Mouse (Mus musculus): ENCODE results near the gene Btg1. TPM values are rescaled to one million over a fixed set of nuclear protein-coding genes. Genes with fewer than 3 reads are reported as not detected.

Gene Btg1
- polyA plus RNA-seq, 1 experiment from 2014 or later: 36.6 TPM

DNA sequence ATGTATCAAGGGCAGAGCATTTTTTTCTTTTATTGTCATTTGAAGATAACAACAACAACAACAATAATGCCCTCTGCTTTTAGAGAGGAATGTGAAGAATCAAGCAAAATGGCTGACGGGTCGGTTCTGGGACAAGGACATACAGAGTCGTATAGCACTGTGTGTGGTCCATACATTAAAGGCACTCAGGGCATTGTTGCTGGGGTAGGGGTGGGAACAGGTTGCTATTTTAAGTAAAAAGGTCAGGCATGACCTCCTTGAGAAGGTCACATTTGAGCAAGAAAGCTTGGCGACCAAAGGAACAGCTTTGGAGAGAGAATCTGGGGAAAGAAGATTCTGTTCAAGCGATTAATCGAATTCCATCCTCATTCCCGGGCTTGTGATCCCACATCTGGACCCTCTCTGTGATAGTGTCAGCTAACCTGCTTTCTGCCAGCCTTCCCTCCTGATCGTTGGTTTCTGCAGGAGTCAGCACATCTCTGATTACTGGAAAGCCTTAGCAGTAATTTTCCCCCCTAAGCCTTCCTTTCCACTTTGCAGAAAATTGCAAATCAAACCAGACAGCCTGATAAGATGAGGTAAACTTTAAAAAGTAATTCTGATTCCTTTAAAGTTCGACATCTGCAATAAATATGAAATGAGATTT lies 14.4 kb downstream of the Btg1 start:
- no peak overlapping the region for H3K4me3 ChIP-seq (ENCODE audit: low read depth, low read length)
- no peaks in the 10 kb centered on the region for H3K27me3 ChIP-seq (ENCODE audit: control insufficient read depth, insufficient read depth, low read length)
- H3K4me2 ChIP-seq: no peak overlapping the region
- WGBS (ENCODE audit: insufficient replicate concordance): 56% methylated on average over 9 of the region's 9 CpGs
- peaks cover 10% of the 10 kb centered on the region for H3K4me1 ChIP-seq (ENCODE audit: control insufficient read depth, insufficient read depth, low read length)
- no peaks in the 10 kb centered on the region for H3K36me3 ChIP-seq (ENCODE audit: control insufficient read depth, insufficient read depth, low read length)
- H3K9me3 ChIP-seq (replicated peaks; ENCODE audit: control insufficient read depth, low read length): no peaks in the 10 kb centered on the region
- no peak overlapping the region for H3K9ac ChIP-seq (ENCODE audit: low read depth, low read length)
- no peak overlapping the region for H3K27ac ChIP-seq (ENCODE audit: low read depth, low read length)
- ATAC-seq (replicated peaks; ENCODE audit: insufficient number of reproducible peaks, low FRiP score, low TSS enrichment): no peak

DNA sequence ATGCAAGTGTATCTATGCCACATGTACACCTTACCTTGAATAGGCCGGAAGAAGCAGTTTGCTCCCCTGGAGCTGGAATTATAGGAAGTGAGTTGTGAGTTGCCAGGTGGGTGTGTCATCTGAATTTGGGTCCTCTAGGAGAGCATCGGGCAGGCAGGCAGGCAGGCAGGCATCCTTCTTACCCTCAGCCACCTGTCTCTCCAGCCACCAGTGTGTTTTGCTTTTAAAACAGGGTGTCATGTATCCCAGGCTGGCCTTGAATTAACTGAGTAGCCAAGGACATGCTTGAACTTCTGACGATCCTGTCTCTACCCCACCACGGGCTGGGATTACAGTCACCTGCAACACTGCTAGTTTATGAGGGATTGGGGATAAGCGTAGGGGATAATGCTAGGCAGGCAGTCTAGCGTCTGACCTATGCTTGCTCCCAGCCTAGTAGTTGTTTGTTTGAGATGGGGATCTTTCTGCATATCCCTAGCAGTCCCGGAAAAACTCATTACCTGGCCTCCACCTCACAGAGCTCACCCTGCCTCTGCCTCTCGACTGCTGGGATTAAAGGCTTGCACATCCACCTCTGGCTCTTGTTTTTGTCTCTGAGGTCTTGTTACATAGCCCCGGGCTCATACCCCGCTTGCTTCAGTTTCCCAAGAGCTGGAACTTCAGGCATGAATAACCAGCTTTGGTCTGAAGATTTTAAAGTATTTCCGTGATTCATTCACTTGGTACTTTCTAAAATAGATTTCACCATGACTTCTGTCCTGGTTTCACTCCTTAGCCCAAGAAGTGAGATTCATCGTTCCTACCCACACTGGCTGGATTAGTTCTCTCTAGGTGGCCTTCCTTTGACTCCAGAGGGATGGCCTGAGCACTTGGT lies 15.7 kb downstream of the Btg1 start:
- 71% methylated on average over 12 of the region's 12 CpGs for WGBS (ENCODE audit: insufficient replicate concordance)
- no peak overlapping the region for H3K27ac ChIP-seq (ENCODE audit: low read depth, low read length)

DNA sequence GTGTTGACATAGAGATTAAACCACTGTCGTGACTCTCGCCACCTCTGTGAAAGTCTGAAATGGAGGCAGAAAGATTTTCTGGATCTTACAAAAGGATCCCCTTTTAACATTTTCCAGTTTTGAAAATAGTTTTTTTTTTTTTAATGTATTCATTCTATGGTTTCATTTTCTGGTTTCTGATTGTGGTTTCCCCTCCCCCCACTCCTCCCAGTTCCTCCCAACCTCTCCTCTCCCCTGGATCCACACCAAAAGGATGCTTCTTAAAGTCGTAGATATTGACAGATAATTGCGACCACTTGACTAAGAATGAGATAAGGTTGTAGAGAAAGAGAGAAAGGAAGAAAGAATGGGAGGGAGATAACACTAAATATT lies 16.3 kb downstream of the Btg1 start:
- H3K27me3 ChIP-seq (ENCODE audit: control insufficient read depth, insufficient read depth, low read length): no peaks in the 10 kb centered on the region
- no peaks in the 10 kb centered on the region for H3K36me3 ChIP-seq (ENCODE audit: control insufficient read depth, insufficient read depth, low read length)
- H3K9me3 ChIP-seq (replicated peaks; ENCODE audit: control insufficient read depth, low read length): no peaks in the 10 kb centered on the region
- H3K4me1 ChIP-seq (ENCODE audit: control insufficient read depth, insufficient read depth, low read length): peaks cover 8% of the 10 kb centered on the region
- H3K9ac ChIP-seq (ENCODE audit: low read depth, low read length): no peak overlapping the region
- H3K4me2 ChIP-seq: no peak overlapping the region
- H3K4me3 ChIP-seq (ENCODE audit: low read depth, low read length): no peak overlapping the region
- ATAC-seq (replicated peaks; ENCODE audit: insufficient number of reproducible peaks, low FRiP score, low TSS enrichment): no peak
- H3K27ac ChIP-seq (ENCODE audit: low read depth, low read length): no peak overlapping the region
- 39% methylated on average over 4 of the region's 4 CpGs for WGBS (ENCODE audit: insufficient replicate concordance)

More for the DNA sequence above, 15.7 kb downstream of the Btg1 start:
- ATAC-seq (replicated peaks; ENCODE audit: insufficient number of reproducible peaks, low FRiP score, low TSS enrichment): no peak
- Histone ChIP-seq H3K4me3 (ENCODE audit: low read depth, low read length) (no peak overlapping the region), H3K4me2 (no peak overlapping the region), H3K27me3 (ENCODE audit: control insufficient read depth, insufficient read depth, low read length) (no peaks in the 10 kb centered on the region), H3K36me3 (ENCODE audit: control insufficient read depth, insufficient read depth, low read length) (no peaks in the 10 kb centered on the region), H3K9ac (ENCODE audit: low read depth, low read length) (no peak overlapping the region), H3K9me3 (replicated peaks; ENCODE audit: control insufficient read depth, low read length) (no peaks in the 10 kb centered on the region), H3K4me1 (ENCODE audit: control insufficient read depth, insufficient read depth, low read length) (peaks cover 8% of the 10 kb centered on the region)

DNA sequence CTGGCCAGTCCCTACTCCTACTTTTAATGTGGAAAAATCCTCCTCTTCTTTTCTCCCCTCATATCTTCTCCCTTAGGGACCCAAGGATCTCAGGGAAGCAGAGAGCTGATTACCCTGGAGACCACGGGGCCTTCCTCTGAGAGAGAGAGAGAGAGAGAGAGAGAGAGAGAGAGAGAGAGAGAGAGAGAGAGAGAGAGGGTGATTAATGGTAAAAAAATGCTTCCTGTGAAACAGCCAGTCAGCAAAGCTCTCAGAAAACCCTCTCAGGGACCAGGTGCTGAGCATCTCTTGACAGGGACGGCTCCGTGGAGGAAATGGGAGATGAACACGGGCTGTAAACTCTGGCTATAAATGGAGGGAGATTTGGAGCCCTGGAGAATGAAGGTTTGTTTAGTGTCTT lies 18.7 kb downstream of the Btg1 start:
- WGBS (ENCODE audit: insufficient replicate concordance): 24% methylated on average over 4 of the region's 4 CpGs
- ATAC-seq (replicated peaks; ENCODE audit: insufficient number of reproducible peaks, low FRiP score, low TSS enrichment): no peak
- no peak overlapping the region for H3K4me2 ChIP-seq
- H3K4me1 ChIP-seq (ENCODE audit: control insufficient read depth, insufficient read depth, low read length): peaks cover 5% of the 10 kb centered on the region; the same call in 1 of the 2 replicates
- no peaks in the 10 kb centered on the region for H3K9me3 ChIP-seq (replicated peaks; ENCODE audit: control insufficient read depth, low read length)
- H3K27ac ChIP-seq (ENCODE audit: low read depth, low read length): 0 out of 2 replicates have a peak overlapping the region, but pooled peaks have one; percentile 32
- no peak overlapping the region for H3K4me3 ChIP-seq (ENCODE audit: low read depth, low read length)
- no peaks in the 10 kb centered on the region for H3K36me3 ChIP-seq (ENCODE audit: control insufficient read depth, insufficient read depth, low read length)
- H3K9ac ChIP-seq (ENCODE audit: low read depth, low read length): no peak overlapping the region
- H3K27me3 ChIP-seq (ENCODE audit: control insufficient read depth, insufficient read depth, low read length): no peaks in the 10 kb centered on the region

DNA sequence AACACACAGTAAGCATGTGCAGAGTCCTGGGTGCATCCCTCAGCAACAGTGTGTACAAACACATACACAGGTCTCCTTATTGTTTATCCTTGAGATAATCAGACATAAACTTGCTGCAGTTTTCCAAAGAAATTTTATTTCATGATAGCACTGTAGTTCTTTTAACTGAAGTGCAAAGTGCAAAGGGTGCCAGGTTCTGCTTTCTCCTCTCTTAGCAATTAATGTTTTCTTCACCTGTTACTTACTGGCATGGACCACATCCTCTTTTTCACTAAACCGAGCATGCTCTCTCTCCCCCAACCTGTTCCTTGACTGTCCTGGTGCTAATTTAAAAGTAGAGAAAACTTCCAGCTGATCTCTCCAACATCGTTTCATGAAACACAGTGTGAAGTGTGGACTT lies 21.7 kb downstream of the Btg1 start:
- Histone ChIP-seq H3K36me3 (ENCODE audit: control insufficient read depth, insufficient read depth, low read length) (no peaks in the 10 kb centered on the region), H3K4me1 (ENCODE audit: control insufficient read depth, insufficient read depth, low read length) (0 out of 2 replicates have a peak, but pooled peaks cover 2% of the 10 kb centered on the region), H3K4me3 (ENCODE audit: low read depth, low read length) (no peak overlapping the region), H3K4me2 (no peak overlapping the region), H3K9ac (ENCODE audit: low read depth, low read length) (no peak overlapping the region), H3K27me3 (ENCODE audit: control insufficient read depth, insufficient read depth, low read length) (no peaks in the 10 kb centered on the region), H3K27ac (ENCODE audit: low read depth, low read length) (no peak overlapping the region), H3K9me3 (replicated peaks; ENCODE audit: control insufficient read depth, low read length) (no peaks in the 10 kb centered on the region)
- WGBS (ENCODE audit: insufficient replicate concordance): 85% methylated on average over 2 of the region's 2 CpGs
- no peak for ATAC-seq (replicated peaks; ENCODE audit: insufficient number of reproducible peaks, low FRiP score, low TSS enrichment)

DNA sequence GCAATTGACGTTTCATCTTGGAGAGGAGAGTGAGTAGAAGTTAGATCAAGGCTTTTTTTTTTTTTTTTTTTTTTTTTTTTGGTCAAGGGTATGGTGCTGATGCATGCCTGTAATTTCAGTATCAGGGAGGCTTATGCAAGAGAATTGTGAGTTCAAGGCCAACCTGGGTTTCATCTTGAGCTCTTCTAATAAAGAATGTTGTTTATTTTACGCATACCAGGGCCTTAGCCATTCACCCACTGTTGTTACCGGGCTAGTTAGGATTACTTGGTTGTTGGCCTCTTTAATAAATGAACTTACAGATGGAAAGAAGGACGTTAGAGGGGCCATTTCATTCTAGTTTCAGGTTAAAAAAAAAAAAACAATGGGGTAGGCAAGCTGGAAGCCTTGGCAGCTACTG lies 25.2 kb downstream of the Btg1 start:
- Histone ChIP-seq H3K4me2 (no peak overlapping the region), H3K36me3 (ENCODE audit: control insufficient read depth, insufficient read depth, low read length) (no peaks in the 10 kb centered on the region), H3K4me3 (ENCODE audit: low read depth, low read length) (no peak overlapping the region), H3K27me3 (ENCODE audit: control insufficient read depth, insufficient read depth, low read length) (no peaks in the 10 kb centered on the region), H3K27ac (ENCODE audit: low read depth, low read length) (no peak overlapping the region), H3K9me3 (replicated peaks; ENCODE audit: control insufficient read depth, low read length) (no peaks in the 10 kb centered on the region), H3K4me1 (ENCODE audit: control insufficient read depth, insufficient read depth, low read length) (peaks cover 7% of the 10 kb centered on the region), H3K9ac (ENCODE audit: low read depth, low read length) (no peak overlapping the region)
- ATAC-seq (replicated peaks; ENCODE audit: insufficient number of reproducible peaks, low FRiP score, low TSS enrichment): no peak
- WGBS (ENCODE audit: insufficient replicate concordance): 79% methylated on average over 4 of the region's 4 CpGs

DNA sequence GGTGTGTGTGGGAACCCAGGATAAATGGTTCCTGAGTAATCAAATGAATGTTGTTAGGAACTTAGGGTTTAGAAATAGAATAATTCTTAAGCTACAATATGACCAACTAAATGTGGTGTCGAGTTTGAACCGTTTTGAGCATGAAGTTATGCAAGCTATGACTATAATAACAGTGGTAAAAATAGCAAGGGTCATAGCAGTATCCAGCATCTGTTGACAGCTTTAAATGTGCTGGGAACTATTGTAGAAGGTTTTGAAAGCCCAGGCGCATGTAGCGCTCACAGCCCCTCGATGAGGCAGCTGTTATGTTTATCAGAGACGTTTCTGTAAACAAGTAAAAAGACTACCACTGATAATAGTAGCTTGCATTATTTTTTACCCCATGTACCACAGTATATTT lies 25.9 kb downstream of the Btg1 start:
- Histone ChIP-seq H3K4me3 (ENCODE audit: low read depth, low read length) (no peak overlapping the region), H3K4me1 (ENCODE audit: control insufficient read depth, insufficient read depth, low read length) (peaks cover 7% of the 10 kb centered on the region), H3K4me2 (peak overlapping the region; percentile 14; the same call in 1 of the 2 replicates), H3K27ac (ENCODE audit: low read depth, low read length) (0 out of 2 replicates have a peak overlapping the region, but pooled peaks have one; percentile 41), H3K9me3 (replicated peaks; ENCODE audit: control insufficient read depth, low read length) (no peaks in the 10 kb centered on the region), H3K27me3 (ENCODE audit: control insufficient read depth, insufficient read depth, low read length) (no peaks in the 10 kb centered on the region), H3K36me3 (ENCODE audit: control insufficient read depth, insufficient read depth, low read length) (no peaks in the 10 kb centered on the region), H3K9ac (ENCODE audit: low read depth, low read length) (no peak overlapping the region)
- ATAC-seq (replicated peaks; ENCODE audit: insufficient number of reproducible peaks, low FRiP score, low TSS enrichment): no peak
- 33% methylated on average over 6 of the region's 6 CpGs for WGBS (ENCODE audit: insufficient replicate concordance)

DNA sequence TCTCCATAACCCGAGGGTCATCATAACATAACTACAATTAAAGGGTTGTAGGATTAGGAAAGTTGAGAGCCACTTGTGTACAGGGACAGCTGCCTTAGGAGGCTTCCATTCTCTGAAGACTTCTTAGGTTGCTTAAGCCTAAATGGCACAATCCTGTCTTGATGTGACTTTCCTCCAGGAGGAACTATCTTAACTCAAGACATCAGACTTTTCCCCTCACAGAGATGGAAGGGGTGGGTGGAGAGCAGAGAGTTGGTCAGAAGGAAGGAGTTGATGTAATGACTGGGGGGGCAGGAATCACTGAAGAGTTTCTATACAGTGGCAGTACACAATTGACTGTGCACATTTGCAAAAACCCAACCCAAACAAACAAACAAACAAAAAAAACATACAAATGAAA lies 28.4 kb downstream of the Btg1 start:
- no peaks in the 10 kb centered on the region for H3K9me3 ChIP-seq (replicated peaks; ENCODE audit: control insufficient read depth, low read length)
- no peak for ATAC-seq (replicated peaks; ENCODE audit: insufficient number of reproducible peaks, low FRiP score, low TSS enrichment)
- H3K4me3 ChIP-seq (ENCODE audit: low read depth, low read length): no peak overlapping the region
- H3K4me2 ChIP-seq: no peak overlapping the region
- H3K27ac ChIP-seq (ENCODE audit: low read depth, low read length): no peak overlapping the region
- peaks cover 7% of the 10 kb centered on the region for H3K4me1 ChIP-seq (ENCODE audit: control insufficient read depth, insufficient read depth, low read length)
- no peaks in the 10 kb centered on the region for H3K27me3 ChIP-seq (ENCODE audit: control insufficient read depth, insufficient read depth, low read length)
- no peaks in the 10 kb centered on the region for H3K36me3 ChIP-seq (ENCODE audit: control insufficient read depth, insufficient read depth, low read length)
- no peak overlapping the region for H3K9ac ChIP-seq (ENCODE audit: low read depth, low read length)
- 73% methylated on average over 1 of the region's 1 CpGs for WGBS (ENCODE audit: insufficient replicate concordance)

Data from heart, embryonic 11.5 days (tissue).